Mouse (Mus musculus) stomach, embryonic 16.5 days (tissue): ENCODE measurements around the gene Tbk1. TPM values are rescaled to one million over a fixed set of nuclear protein-coding genes. Genes with fewer than 3 reads are reported as not detected.
A peak's percentile ranks its signal among the peaks of the same experiment; 100 is the strongest.

Experiments used
- ATAC-seq: fragments of 200-750 bp; cut with Nextera tagmentation; 2 replicates; pipeline ENCODE4 v1.8.0; 2017; ENCODE audit warnings: moderate number of reproducible peaks, moderate TSS enrichment; ENCODE audit not compliant: insufficient read depth, low FRiP score
- H3K27ac ChIP-seq: fragments of 300-500 bp; sonication (generic); 2 replicates; pipeline ENCODE4 v1.5.1; 2014; ENCODE audit warnings: low read length
- H3K27me3 ChIP-seq: fragments of 300-500 bp; sonication (generic); 2 replicates; pipeline ENCODE4 v1.6.1; 2014; ENCODE audit warnings: low read length, control low read depth, mixed read lengths; ENCODE audit not compliant: control insufficient read depth, insufficient read depth
- H3K36me3 ChIP-seq: fragments of 300-500 bp; sonication (generic); 2 replicates; pipeline ENCODE4 v1.6.1; 2014; ENCODE audit warnings: low read length; ENCODE audit not compliant: control insufficient read depth, insufficient read depth
- H3K4me1 ChIP-seq: fragments of 300-500 bp; sonication (generic); 2 replicates; pipeline ENCODE4 v1.6.1; 2014; ENCODE audit warnings: low read length, control low read depth, mixed read lengths; ENCODE audit not compliant: control insufficient read depth, insufficient read depth
- H3K4me2 ChIP-seq: fragments of 300-500 bp; sonication (generic); 2 replicates; pipeline ENCODE4 v1.6.1; 2014; ENCODE audit warnings: low read depth, low read length, mixed read lengths
- H3K4me3 ChIP-seq: fragments of 300-500 bp; sonication (generic); replicated peaks from 2 replicates; pipeline ENCODE4 v1.5.1; 2014; ENCODE audit warnings: mild to moderate bottlenecking, low read length
- H3K9ac ChIP-seq: fragments of 300-500 bp; sonication (generic); 2 replicates; pipeline ENCODE4 v1.6.1; 2014; ENCODE audit warnings: low read length
- H3K9me3 ChIP-seq: fragments of 300-500 bp; sonication (generic); replicated peaks from 2 replicates; pipeline ENCODE4 v1.6.1; 2016; ENCODE audit warnings: low read length, control low read depth; ENCODE audit not compliant: control insufficient read depth
- WGBS: fragments of 180-500 bp; shearing (Covaris S2); extraction: QIAGEN DNeasy Blood & Tissue Kit; methylation state at CpG from one replicate; pipeline ENCODE4 v1.1.7; 2014; 5-methylcytosine and 5-hydroxymethylcytosine counted together
- polyA plus RNA-seq: library from polyadenylated mRNA; unstranded; fragments of >200 nt; fragmentation: Nextera tagmentation; extraction: Ambion mirVana; gene quantifications from 2 replicates; pipeline ENCODE4 v1.2.1, GENCODE M21; 2015

The Tbk1 gene
- polyA plus RNA-seq, 1 experiment from 2014 or later, result 36.7 TPM

DNA sequence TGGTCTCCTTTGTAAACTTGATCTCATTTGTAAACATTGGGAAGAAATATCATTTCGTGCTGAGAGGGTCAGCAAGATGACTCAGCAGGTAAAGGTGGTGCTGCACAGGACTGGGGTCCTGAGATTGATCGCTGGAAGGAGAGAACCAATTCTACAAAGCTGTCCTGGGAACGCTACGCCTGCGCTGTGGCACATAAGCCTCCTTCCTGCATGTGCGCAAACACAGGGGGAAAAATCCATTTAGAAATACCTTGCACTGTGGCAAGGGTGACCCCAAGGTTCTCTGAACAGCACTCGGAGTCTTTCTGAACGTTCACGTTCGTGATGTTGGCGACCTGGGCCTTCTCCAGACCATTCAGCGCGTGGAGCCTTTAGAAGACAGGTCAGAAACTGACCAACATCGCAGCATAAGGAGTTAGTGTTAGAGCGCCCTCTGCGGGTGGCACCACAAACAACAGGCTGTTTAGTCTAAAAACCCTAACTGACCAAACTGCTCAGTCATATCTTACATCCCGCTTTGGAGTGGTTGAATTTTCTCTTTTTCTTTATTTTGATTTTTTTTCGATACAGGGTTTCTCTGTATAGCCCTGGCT lies 70.5 kb downstream of the Tbk1 start:
- peak overlapping the region; percentile 39; the same call in 1 of the 2 replicates for H3K27ac ChIP-seq
- H3K4me3 ChIP-seq, result no peak overlapping the region
- H3K36me3 ChIP-seq, result no peaks in the 10 kb centered on the region
- H3K9me3 ChIP-seq, result no peaks in the 10 kb centered on the region
- H3K4me2 ChIP-seq, result 0 out of 2 replicates have a peak overlapping the region, but pooled peaks have one; percentile 3
- peak; percentile 63 for ATAC-seq
- no peaks in the 10 kb centered on the region for H3K27me3 ChIP-seq
- 23% methylated on average over 18 of the region's 18 CpGs for WGBS
- peaks cover 2% of the 10 kb centered on the region; the same call in 1 of the 2 replicates for H3K4me1 ChIP-seq
- 0 out of 2 replicates have a peak overlapping the region, but pooled peaks have one; percentile 22 for H3K9ac ChIP-seq

DNA sequence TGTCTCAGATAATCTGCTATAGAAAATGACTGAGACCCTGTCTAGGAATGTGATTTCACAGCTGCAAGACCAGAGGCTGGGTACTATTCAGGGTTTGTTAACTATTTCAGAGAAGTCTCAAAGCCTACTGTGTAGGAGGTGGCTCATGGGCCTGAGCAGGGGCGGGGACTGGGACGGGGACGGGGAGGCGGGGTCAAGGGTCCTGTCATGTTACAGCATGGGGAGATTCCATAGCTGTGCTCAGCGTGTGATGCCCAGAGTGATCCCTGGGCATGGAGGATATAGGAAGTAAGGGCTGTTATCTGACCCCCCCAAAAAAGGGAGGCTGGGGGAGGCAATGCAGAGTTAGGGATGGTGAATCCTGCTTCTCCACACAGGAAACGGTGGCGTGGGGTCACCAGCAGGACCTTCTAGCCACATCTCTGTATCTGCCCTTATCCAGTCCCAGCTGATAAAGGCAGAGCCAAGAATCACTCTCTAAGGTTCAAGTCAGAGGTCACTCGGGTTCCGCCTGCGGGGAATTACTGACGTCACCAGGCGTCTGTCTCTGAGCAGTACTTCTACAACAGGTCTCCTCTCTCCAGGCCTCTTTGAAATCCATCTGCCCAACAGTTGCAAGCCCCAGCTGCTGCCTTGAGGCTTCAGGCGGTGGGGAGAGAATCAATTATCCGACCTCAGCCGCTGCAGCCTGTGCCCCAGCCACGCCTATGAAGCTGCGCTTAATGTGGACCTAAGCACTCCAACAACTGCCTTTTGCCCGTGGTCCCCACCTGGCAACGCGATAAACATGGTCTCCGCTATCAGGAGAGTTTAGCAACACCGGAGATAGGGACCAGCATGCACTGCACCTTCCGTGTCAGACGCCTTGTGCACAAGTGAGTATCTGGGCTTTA lies 76.6 kb downstream of the Tbk1 start:
- WGBS, result 18% methylated on average over 24 of the region's 24 CpGs
- peak; percentile 72 for ATAC-seq
- H3K9ac ChIP-seq, result peak overlapping the region; percentile 52; the same call in 1 of the 2 replicates
- peaks cover 26% of the 10 kb centered on the region for H3K4me1 ChIP-seq
- peak overlapping the region; percentile 55 for H3K27ac ChIP-seq
- H3K4me3 ChIP-seq, result peak overlapping the region; percentile 5
- no peaks in the 10 kb centered on the region for H3K36me3 ChIP-seq
- H3K27me3 ChIP-seq, result no peaks in the 10 kb centered on the region
- H3K9me3 ChIP-seq, result no peaks in the 10 kb centered on the region
- H3K4me2 ChIP-seq, result peak overlapping the region; percentile 42

DNA sequence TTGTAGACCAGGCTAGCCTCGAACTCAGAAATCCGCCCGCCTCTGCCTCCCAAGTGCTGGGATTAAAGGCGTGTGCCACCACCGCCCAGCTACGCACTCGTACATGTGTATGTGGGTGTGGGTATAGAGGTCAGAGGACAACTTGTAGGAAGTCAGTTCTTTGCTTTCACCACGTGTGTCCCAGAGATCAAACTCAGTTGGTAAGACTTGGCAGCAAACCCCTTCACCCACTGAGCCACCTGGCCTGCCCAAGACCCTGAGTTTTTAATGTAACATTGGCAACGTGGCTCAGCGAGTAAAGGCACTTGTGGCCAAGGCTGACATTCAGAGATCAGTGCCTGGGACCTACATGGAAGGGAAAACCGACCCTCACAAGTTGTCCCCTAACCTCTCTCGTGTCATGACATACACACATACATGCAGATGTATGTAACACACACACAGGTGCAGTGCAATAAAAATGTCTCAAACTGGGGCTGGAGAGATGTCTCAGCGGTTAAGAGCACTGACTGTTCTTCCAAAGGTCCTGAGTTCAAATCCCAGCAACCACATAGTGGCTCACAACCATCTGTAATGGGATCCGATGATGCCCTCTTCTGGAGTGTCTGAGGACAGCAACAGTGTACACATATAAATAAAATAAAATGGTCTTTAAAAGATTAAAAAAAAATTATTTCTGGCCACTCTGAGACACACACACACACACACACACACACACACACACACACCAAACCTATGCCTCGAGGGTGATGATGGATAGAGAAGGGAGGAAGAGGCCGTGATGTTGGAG lies 78.6 kb downstream of the Tbk1 start:
- Histone ChIP-seq H3K36me3 (no peaks in the 10 kb centered on the region), H3K27ac (no peak overlapping the region), H3K9me3 (no peaks in the 10 kb centered on the region), H3K4me1 (peaks cover 31% of the 10 kb centered on the region), H3K4me3 (no peak overlapping the region), H3K27me3 (no peaks in the 10 kb centered on the region), H3K4me2 (no peak overlapping the region), H3K9ac (no peak overlapping the region)
- whole genome bisulfite sequencing, result 85% methylated on average over 16 of the region's 16 CpGs
- no peak for ATAC-seq

DNA sequence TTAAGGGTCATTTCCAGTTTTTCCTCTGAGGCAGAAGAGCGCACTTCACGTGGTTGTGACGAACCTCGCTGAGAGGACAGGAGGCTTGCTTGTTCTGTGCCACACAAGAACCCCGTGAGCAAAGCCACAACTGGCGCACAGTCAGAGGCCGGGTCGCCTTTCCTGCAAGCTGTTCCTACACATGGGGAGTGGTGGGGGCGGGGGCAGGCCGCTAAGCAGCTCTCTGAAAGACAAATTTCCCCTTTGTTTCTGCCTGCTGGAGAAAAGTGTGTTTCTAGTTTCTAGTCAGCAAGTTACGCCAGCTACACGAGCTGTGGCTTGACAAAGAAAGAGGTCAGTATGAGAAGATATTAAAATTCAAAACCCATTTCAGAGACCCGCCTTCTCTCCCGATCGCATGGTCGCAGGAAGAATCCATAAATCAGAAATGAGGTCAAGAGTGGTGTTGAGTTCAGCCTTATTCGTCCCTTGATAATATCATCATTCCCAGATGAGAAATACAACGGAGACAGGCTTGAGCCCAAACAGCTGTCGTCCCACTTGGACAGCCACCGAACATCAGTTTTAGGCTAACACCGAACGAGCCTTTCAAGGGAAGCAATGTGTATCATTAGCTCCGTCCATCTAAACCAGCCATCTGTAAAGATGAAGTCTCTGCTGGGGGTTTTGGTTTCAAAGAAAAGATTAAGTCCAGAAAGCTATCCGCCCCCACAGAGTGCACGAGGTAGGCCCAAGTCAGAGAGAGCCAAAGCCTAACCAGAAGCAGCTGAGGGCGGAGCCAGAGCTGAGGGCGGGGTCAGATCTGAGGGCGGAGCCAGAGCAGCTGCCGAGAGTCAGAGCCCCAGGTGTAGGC lies 79.6 kb downstream of the Tbk1 start:
- WGBS, result 25% methylated on average over 29 of the region's 29 CpGs
- Histone ChIP-seq H3K27ac (peak overlapping the region; percentile 70), H3K9me3 (no peaks in the 10 kb centered on the region), H3K4me3 (no peak overlapping the region), H3K36me3 (no peaks in the 10 kb centered on the region), H3K4me2 (peak overlapping the region; percentile 9), H3K9ac (0 out of 2 replicates have a peak overlapping the region, but pooled peaks have one; percentile 40), H3K27me3 (no peaks in the 10 kb centered on the region), H3K4me1 (peaks cover 31% of the 10 kb centered on the region)
- ATAC-seq, result no peak

DNA sequence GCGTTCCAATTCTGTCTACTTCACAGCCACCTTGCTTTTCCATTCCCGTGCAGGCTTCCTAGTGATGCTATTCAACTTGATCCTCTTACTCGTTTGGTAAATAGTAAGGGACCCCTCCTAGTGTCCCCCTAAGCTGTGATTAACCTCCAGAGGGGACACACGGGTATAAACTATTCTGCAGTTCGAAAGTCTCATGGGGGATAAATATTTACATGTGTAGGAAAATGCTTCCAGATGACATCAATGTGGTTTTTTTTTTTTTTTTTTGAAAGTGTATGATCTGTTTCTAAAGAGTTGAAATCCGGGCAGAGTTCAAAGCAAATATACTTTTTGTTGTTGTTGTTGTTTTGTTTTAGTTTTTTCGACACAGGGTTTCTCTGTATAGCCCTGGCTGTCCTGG lies 80.7 kb downstream of the Tbk1 start:
- Histone ChIP-seq H3K9me3 (no peaks in the 10 kb centered on the region), H3K27me3 (no peaks in the 10 kb centered on the region), H3K4me1 (peaks cover 33% of the 10 kb centered on the region), H3K9ac (no peak overlapping the region; the same call in 1 of the 2 replicates), H3K36me3 (no peaks in the 10 kb centered on the region), H3K4me2 (peak overlapping the region; percentile 64), H3K27ac (peak overlapping the region; percentile 50), H3K4me3 (no peak overlapping the region)
- WGBS, result 43% methylated on average over 7 of the region's 7 CpGs
- ATAC-seq, result no peak

DNA sequence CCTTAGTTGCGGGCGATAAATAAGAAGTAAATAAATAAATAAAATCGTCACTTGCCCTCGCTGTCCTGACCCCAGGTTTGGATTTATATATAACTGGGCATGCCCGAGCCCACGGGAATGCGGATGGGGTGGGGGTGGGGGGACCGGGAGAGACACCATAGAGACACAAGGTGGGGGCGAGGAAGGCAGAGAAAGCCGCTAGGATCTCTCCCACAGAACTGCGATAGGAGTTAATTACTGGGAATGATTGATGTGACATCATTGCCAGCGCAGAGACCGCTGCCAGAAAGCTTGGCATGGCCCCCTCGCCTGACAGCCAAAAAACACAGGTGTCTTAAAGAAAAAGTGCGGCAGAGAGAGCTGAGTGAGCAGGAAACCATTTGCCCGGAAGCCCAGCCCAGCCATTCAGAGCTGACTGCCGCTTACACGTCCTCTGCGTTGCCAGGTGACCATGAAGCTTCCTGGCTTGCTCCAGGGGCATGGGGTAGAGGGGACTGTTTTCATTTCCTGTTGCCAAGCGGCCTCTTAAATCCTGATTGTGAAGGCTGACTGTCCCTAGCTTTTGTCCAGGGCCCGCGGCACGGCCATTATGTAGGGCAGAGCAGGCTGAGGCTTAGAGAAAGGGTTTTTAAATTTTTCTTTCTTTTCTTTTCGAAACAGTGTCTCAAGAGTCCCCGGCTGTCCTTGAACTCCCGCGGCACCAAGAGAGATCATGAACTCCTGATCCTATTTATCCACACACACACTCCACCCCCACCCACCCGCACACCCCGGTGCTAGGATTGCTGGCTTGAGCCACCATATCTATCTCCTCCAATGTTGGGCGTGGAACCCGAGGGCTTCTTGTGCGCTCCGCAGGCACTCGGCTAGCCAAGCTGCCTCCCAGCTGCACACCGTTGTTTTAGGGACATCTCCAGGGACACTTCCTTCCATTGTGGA lies 81.3 kb downstream of the Tbk1 start:
- no peaks in the 10 kb centered on the region for H3K36me3 ChIP-seq
- 14% methylated on average over 35 of the region's 35 CpGs for WGBS
- H3K27ac ChIP-seq, result peak overlapping the region; percentile 50
- peak overlapping the region; percentile 64 for H3K4me2 ChIP-seq
- peaks cover 31% of the 10 kb centered on the region for H3K4me1 ChIP-seq
- H3K9me3 ChIP-seq, result no peaks in the 10 kb centered on the region
- H3K9ac ChIP-seq, result peak overlapping the region; percentile 67
- H3K4me3 ChIP-seq, result peak overlapping the region; percentile 46
- ATAC-seq, result peak; percentile 78
- H3K27me3 ChIP-seq, result no peaks in the 10 kb centered on the region

DNA sequence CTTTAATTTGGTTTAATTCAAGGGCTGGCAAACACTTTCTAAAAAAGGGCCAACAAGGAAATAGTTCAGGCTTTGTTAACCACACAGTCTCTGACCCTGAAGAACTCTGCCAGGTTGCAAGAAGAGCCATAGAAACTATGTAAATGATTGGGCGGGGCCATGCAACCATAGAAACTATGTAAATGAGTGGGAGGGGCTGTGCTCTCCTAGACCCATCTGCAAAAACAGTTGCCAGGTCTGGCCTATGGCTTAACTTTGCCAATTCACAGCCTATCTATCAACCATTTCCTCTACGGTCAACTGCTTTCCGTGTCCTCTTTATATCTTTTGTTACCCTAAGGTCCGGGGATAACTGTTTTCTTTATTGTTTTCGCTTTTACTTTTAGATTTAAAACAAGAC lies 85.4 kb downstream of the Tbk1 start:
- Histone ChIP-seq H3K27ac (no peak overlapping the region), H3K27me3 (no peaks in the 10 kb centered on the region), H3K9ac (no peak overlapping the region), H3K4me3 (no peak overlapping the region), H3K4me1 (peaks cover 21% of the 10 kb centered on the region), H3K36me3 (no peaks in the 10 kb centered on the region), H3K9me3 (no peaks in the 10 kb centered on the region), H3K4me2 (no peak overlapping the region)
- ATAC-seq, result no peak
- 67% methylated on average over 5 of the region's 5 CpGs for WGBS
